Mouse (Mus musculus) liver, embryonic 14.5 days (tissue): ENCODE data around the gene Baz2a.

Source experiments
- CTCF ChIP-seq: IDR thresholded peaks from 2 replicates; pipeline ENCODE4 v1.5.1; 2016; ENCODE audit warnings: antibody characterized with exemption, low read depth, control low read depth
- EP300 ChIP-seq: IDR thresholded peaks from 2 replicates; pipeline ENCODE4 v1.6.1; 2016; ENCODE audit warnings: antibody characterized with exemption, low read depth

- TF ChIP-seq CTCF: no peak
- TF ChIP-seq EP300: no peak
Measured at GRCm38 (mm10) chr10:128167091-128167490, 75.7 kb downstream of the Baz2a start.
